Mouse (Mus musculus) cerebellum, adult 2 months (tissue): ENCODE measurements around the gene Olfr960. TPM values are rescaled to one million over a fixed set of nuclear protein-coding genes. Genes with fewer than 3 reads are reported as not detected.

Source experiments
- DNase-seq, 2 experiments: peaks; one replicate each; pipeline ENCODE4 v3.0.0; 2021
- H3K27ac ChIP-seq: fragments of 200-500 bp; 2 replicates; pipeline ENCODE4 v1.5.1; 2012; ENCODE audit warnings: low read length, control low read depth, inconsistent platforms; ENCODE audit not compliant: insufficient read depth
- H3K27me3 ChIP-seq: fragments of 200-500 bp; 2 replicates; pipeline ENCODE4 v1.6.1; 2012; ENCODE audit warnings: inconsistent platforms, mild to moderate bottlenecking, low read length, moderate library complexity; ENCODE audit not compliant: control insufficient read depth, insufficient read depth
- H3K4me1 ChIP-seq: fragments of 200-500 bp; 2 replicates; pipeline ENCODE4 v1.6.1; 2011; ENCODE audit warnings: low read length; ENCODE audit not compliant: control insufficient read depth, insufficient read depth
- H3K4me3 ChIP-seq: fragments of 200-500 bp; replicated peaks from 2 replicates; pipeline ENCODE3; 2011; ENCODE audit warnings: mild to moderate bottlenecking, low read depth, low read length, control low read depth; ENCODE audit not compliant: insufficient read depth
- CTCF ChIP-seq: fragments of 200-500 bp; IDR thresholded peaks from 2 replicates; pipeline ENCODE4 v1.5.1; 2011; ENCODE audit warnings: low read depth, mild to moderate bottlenecking, control low read depth, low read length, moderate library complexity, borderline replicate concordance; ENCODE audit not compliant: insufficient read depth
- POLR2A ChIP-seq: fragments of 200-500 bp; IDR thresholded peaks from 2 replicates; pipeline ENCODE4 v1.6.1; 2011; ENCODE audit warnings: low read length, control low read depth, borderline replicate concordance; ENCODE audit not compliant: insufficient read depth
- WGBS: fragments of 180-500 bp; shearing (Covaris S2); methylation state at CpG from one replicate; pipeline ENCODE4 v1.1.7; 2018; 5-methylcytosine and 5-hydroxymethylcytosine counted together
- polyA plus RNA-seq: library from polyadenylated mRNA; depleted of rRNA; stranded (reverse); fragments of >200 nt; gene quantifications from 2 replicates; pipeline ENCODE4 v1.2.3, GENCODE M21; 2012; rRNA removed

The Olfr960 gene
- polyA plus RNA-seq, result not detected in 2 replicates

DNA sequence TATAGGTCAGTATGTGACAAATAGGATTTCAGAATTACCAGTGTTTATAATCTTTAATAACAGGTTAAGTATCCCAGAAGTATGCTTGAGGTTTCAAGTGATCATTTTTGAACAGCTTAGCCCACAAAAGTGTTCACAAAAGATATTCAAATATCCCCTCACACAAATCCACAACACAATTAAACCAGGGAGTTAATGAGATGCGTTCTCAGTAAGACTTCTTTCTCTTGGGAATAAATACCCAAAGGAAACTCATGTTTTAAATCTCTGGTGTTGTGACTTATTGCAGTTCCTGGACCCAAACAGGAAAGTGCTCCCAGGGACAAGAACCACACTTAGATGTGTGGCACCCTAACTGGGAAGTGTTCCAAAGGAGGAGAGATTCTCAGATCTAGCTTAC lies at the start of gene Olfr960:
Olfr960 (plus strand) TSS at position 301 of the 400 bp plus-strand sequence.
- no peaks in the 10 kb centered on the region for H3K27me3 ChIP-seq
- WGBS, result 78% methylated on average over 1 of the region's 1 CpGs
- TF ChIP-seq POLR2A, result no peak
- H3K4me3 ChIP-seq, result no peak within 1 kb of the TSS
- no peak within 1 kb of the TSS for H3K27ac ChIP-seq
- DNase-seq, result no peak
- no peaks in the 10 kb centered on the region for H3K4me1 ChIP-seq

DNA sequence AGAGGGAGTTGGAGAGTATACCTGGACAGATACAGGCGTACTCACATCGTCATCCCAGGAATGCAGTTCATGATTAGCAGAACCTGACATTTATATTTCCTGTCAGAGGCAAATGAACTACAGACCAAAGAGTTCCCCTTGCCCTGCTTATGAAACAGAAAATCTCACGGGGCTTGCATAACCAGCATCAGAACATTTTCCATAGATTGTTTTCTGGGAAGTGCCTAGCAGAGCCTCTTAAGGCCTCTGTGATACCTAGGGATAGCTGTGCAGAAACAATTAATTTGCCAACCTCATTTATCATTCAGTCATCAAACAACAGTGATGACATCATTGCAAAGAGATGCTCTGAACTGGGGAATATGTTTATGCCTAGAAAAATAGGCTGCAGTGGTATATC lies 45.7 kb upstream of the Olfr960 start, which contains the start of gene Olfr959:
Olfr959 (minus strand) TSS at position 101 of the 400 bp plus-strand sequence.
- Histone ChIP-seq H3K27me3 (no peaks in the 10 kb centered on the region), H3K4me3 (no peak within 1 kb of the TSS), H3K27ac (no peak within 1 kb of the TSS), H3K4me1 (no peaks in the 10 kb centered on the region)
- 89% methylated on average over 3 of the region's 3 CpGs for WGBS
- TF ChIP-seq POLR2A (no peak), CTCF (no peak)
- DNase-seq, result no peak

DNA sequence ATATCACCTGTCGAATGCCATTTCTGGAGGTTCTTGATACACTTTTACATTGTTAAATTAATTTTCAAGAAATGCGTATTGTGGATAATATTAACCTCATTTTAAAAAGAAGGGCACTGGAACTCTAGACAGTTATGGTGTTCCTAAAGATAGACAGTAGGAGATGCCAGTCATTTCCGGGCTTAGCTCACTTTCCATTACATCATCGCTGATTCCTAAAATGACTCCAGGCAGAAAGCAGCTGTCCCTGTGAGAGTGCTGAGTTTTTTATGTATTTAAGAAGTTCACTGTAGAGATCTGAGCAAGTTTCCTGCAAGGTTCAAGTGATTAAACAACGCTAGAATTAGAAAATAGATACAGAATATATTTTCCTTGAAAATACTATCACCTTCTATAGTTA lies 44.1 kb upstream of the Olfr960 start:
- Histone ChIP-seq H3K27ac (no peak overlapping the region), H3K4me1 (no peaks in the 10 kb centered on the region), H3K4me3 (no peak overlapping the region), H3K27me3 (no peaks in the 10 kb centered on the region)
- DNase-seq, result no peak
- no peak for TF ChIP-seq POLR2A
- no peak for TF ChIP-seq CTCF
- WGBS, result 84% methylated on average over 5 of the region's 5 CpGs

DNA sequence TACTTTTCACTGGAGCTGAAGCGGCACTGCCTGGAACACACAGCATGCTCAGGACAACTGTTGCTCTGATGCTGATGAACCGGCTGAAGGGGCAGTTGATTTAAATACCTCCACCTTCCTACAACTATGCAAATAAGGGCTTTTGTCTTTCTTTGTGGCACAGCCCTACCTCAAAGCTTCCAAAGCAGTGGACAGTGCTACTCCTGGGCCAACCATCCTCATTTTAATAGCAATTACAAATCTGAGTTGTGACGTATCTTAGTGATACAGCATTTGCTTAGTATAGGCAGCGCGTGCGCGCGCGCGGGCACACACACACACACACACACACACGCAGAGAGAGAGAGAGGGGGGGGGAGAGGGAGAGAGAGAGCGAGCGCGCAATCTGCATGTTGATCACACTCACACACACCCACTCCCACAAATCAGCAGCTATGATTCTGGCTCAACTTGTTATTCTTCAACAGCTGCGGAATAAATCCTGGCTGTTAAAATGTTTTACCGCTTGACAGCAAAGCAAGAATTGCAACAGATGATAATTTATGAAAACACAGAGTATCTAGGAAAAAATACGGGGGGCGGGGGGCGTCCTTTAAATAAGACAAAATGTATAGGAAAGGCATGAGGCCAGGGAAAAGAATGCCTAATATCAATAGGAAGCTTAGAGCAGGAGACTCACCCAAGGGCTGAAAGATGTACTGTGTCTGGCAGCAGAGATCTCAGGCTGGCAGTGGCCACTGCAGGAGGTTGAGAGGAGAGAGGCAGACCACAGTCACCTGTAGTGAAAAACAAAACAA lies 18.4 kb upstream of the Olfr960 start:
- H3K4me1 ChIP-seq, result no peaks in the 10 kb centered on the region
- 1% methylated on average over 19 of the region's 19 CpGs for WGBS
- TF ChIP-seq POLR2A (no peak), CTCF (no peak)
- no peak overlapping the region for H3K4me3 ChIP-seq
- H3K27me3 ChIP-seq, result peaks cover 2% of the 10 kb centered on the region; the same call in 1 of the 2 replicates
- DNase-seq, result no peak
- H3K27ac ChIP-seq, result no peak overlapping the region

DNA sequence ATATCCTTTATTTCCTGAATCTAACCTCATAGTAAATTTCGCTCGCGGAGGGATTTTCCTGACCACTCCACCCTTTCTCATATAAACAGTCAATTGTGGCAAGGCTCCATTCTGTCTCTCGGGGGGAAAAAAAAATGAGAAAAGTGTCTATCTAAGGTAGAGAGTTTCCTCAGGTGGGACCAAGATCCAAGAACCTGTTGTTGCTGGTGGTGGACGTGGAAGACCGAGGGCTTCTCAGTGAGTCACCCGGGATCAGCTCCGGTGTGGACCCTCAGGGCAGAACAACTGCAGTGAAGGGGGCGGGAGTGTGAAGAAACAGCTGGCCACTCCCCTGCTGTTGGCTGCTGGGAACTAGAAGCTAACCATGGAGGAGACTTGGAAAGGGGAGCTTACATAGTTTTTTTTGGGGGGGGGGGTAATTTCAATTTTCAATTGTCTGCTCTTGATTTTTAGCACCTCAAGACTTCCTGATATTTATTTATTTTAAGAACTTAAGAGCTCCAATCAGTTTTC lies 17.8 kb upstream of the Olfr960 start:
- no peak for DNase-seq
- under 1% methylated on average over 9 of the region's 9 CpGs for WGBS

DNA sequence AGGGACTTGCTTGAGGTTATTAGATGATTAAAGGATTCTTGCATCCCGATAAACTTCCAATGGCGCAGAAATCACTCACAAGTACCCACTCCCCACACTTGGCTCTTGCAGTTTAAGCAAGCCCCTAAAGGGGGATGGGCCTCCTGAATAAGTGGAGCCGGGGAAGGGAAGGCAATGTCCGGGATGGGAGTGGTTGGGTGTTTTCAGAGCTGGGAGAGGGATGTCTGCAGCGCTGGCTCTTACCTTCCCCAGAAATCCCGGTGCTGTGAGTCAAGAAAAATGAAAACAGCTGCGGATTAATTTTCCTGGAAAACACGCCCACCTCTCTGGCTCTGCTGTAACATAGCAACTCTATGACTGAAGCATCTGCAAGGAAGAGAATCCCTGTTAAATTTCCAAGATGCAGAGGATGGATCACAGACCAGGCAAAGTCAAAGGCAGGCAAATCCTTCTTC lies 17.1 kb upstream of the Olfr960 start, which contains the start of gene AW551984:
AW551984 (minus strand) TSS at position 405 of the 455 bp plus-strand sequence.
- no peak for DNase-seq
- no peaks in the 10 kb centered on the region for H3K4me1 ChIP-seq
- peaks cover 2% of the 10 kb centered on the region; the same call in 1 of the 2 replicates for H3K27me3 ChIP-seq
- H3K27ac ChIP-seq, result no peak within 1 kb of the TSS
- under 1% methylated on average over 8 of the region's 8 CpGs for WGBS
- no peak within 1 kb of the TSS for H3K4me3 ChIP-seq
- TF ChIP-seq CTCF (no peak), POLR2A (no peak)

More for the DNA sequence above, 17.8 kb upstream of the Olfr960 start:
- no peak for TF ChIP-seq CTCF
- no peak for TF ChIP-seq POLR2A
- Histone ChIP-seq H3K27ac (no peak overlapping the region), H3K4me1 (no peaks in the 10 kb centered on the region), H3K27me3 (peaks cover 2% of the 10 kb centered on the region; the same call in 1 of the 2 replicates), H3K4me3 (no peak overlapping the region)

DNA sequence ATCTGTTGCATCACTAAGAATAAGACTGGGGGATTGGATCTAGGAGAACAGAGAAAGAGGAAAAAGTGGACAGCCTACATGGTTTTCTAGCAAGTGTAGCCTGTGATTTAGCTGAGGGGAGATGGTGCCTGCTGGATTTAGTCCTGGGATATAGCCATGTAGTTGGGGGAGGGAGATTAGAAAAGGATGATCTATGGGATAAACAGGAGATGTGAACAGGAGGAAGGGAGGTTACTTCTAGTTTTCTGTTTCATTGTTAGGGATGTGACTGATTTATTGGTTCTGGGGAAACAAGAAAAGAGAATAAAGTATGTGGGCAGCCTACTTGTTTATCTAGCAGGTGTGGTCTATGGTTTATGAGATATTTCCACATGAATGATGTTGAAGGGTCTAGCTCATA lies 12.7 kb upstream of the Olfr960 start:
- no peak overlapping the region for H3K27ac ChIP-seq
- TF ChIP-seq POLR2A (no peak), CTCF (no peak)
- H3K27me3 ChIP-seq, result peaks cover 2% of the 10 kb centered on the region; the same call in 1 of the 2 replicates
- DNase-seq, result no peak
- no peaks in the 10 kb centered on the region for H3K4me1 ChIP-seq
- H3K4me3 ChIP-seq, result no peak overlapping the region

DNA sequence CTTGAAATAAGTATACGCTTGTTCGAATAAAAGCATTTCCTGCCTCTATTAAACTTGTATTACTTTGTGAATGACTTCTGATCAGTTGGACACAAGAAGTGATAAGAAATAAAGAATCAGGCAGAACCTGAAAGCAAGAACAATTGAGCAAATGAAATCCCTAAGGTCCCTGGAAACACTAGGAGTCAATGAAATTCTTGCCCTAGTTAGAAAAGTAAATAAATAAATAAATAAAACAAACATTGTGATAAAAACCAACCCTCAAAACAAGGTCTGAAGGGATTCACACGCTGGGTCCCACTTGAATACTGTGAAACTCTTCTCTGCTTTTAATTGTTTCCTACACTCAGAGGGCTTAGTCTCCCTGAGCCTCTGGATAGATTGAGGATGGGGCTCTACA lies 10.8 kb upstream of the Olfr960 start, which contains the start of gene Olfr148:
Olfr148 (plus strand) TSS at position 301 of the 400 bp plus-strand sequence.
- no peak for DNase-seq
- TF ChIP-seq POLR2A (no peak), CTCF (no peak)
- H3K4me3 ChIP-seq, result no peak within 1 kb of the TSS
- H3K4me1 ChIP-seq, result no peaks in the 10 kb centered on the region
- H3K27ac ChIP-seq, result no peak within 1 kb of the TSS
- 85% methylated on average over 3 of the region's 3 CpGs for WGBS
- H3K27me3 ChIP-seq, result no peaks in the 10 kb centered on the region; the same call in 1 of the 2 replicates
